Mouse (Mus musculus) cortical plate, adult 2 months (tissue): ENCODE data around the gene Zbtb20.

ENCODE experiments used
- CTCF ChIP-seq: fragments of 200-500 bp; IDR thresholded peaks from 2 replicates; pipeline ENCODE4 v1.5.1; 2011; ENCODE audit warnings: mild to moderate bottlenecking, control low read depth, low read length; ENCODE audit not compliant: insufficient read depth; ENCODE audit errors: extremely low read depth
- POLR2A ChIP-seq: fragments of 200-500 bp; IDR thresholded peaks from 2 replicates; pipeline ENCODE4 v1.6.1; 2011; ENCODE audit warnings: mild to moderate bottlenecking, low read length, control low read depth; ENCODE audit not compliant: insufficient read depth; ENCODE audit errors: extremely low read depth

DNA sequence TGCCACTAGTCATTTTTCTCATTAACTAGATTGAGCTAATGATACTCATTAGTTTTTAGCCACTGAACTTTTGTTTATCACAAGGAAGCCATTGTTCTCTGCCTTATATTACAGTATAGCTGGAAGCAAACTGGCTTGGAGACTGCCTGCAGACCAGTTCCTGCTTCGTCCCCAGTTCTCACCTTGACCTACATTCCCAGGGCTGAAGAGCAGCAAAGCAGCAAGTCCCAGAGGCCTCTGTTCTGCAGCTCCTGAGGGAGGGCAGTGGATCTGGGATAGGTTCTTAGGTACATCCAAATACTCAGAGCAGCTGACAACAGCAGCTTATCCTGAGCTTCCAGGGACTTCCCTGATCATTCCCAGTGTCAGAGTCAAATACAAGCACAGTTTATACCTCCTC lies 652.6 kb downstream of the Zbtb20 start:
- TF ChIP-seq CTCF (no peak), POLR2A (no peak)
